Mouse (Mus musculus) lung, embryonic 16.5 days (tissue): Measurements from ENCODE around the gene Myoz2. TPM values are rescaled to one million over a fixed set of nuclear protein-coding genes. Genes with fewer than 3 reads are reported as not detected.

Experiments used
- ATAC-seq: fragments of 200-750 bp; cut with Nextera tagmentation; 2 replicates; pipeline ENCODE4 v1.8.0; 2017; ENCODE audit warnings: low read depth, mild to moderate bottlenecking, moderate library complexity
- H3K27ac ChIP-seq: fragments of 300-500 bp; sonication (generic); 2 replicates; pipeline ENCODE4 v1.5.1; 2014; ENCODE audit warnings: mild to moderate bottlenecking, control low read depth, low read length
- H3K27me3 ChIP-seq: fragments of 300-500 bp; sonication (generic); 2 replicates; pipeline ENCODE4 v1.6.1; 2014; ENCODE audit warnings: low read depth, low read length, mixed read lengths; ENCODE audit not compliant: control insufficient read depth, insufficient read depth
- H3K36me3 ChIP-seq: fragments of 300-500 bp; sonication (generic); 2 replicates; pipeline ENCODE4 v1.6.1; 2014; ENCODE audit warnings: low read length; ENCODE audit not compliant: control insufficient read depth, insufficient read depth
- H3K4me1 ChIP-seq: fragments of 300-500 bp; sonication (generic); replicated peaks from 2 replicates; pipeline ENCODE4 v1.6.1; 2014; ENCODE audit warnings: low read length, mixed read lengths; ENCODE audit not compliant: control insufficient read depth, insufficient read depth
- H3K4me2 ChIP-seq: fragments of 300-500 bp; sonication (generic); 2 replicates; pipeline ENCODE4 v1.6.1; 2014; ENCODE audit warnings: low read depth, low read length, control low read depth
- H3K4me3 ChIP-seq: fragments of 300-500 bp; sonication (generic); 2 replicates; pipeline ENCODE4 v1.5.1; 2014; ENCODE audit warnings: mild to moderate bottlenecking, low read length, control low read depth
- H3K9ac ChIP-seq: fragments of 300-500 bp; sonication (generic); 2 replicates; pipeline ENCODE4 v1.6.1; 2014; ENCODE audit warnings: low read length, control low read depth
- H3K9me3 ChIP-seq: fragments of 300-500 bp; sonication (generic); 2 replicates; pipeline ENCODE4 v1.6.1; 2016; ENCODE audit warnings: low read length; ENCODE audit not compliant: control insufficient read depth
- WGBS: fragments of 180-500 bp; shearing (Covaris S2); extraction: QIAGEN DNeasy Blood & Tissue Kit; methylation state at CpG from one replicate; pipeline ENCODE4 v1.1.7; 2014; 5-methylcytosine and 5-hydroxymethylcytosine counted together
- microRNA-seq: library from miRNA; unstranded; fragments of <30 nt; microRNA quantifications from one replicate; pipeline ENCODE4, GENCODE M21; 2016
- polyA plus RNA-seq: library from polyadenylated mRNA; unstranded; fragments of >200 nt; fragmentation: Nextera tagmentation; extraction: Ambion mirVana; gene quantifications from 2 replicates; pipeline ENCODE4 v1.2.1, GENCODE M21; 2015

The Myoz2 gene
- polyA plus RNA-seq, 1 experiment from 2014 or later: 6.6 TPM

- peaks cover 6% of the 10 kb centered on the region; the same call in 1 of the 2 replicates for H3K36me3 ChIP-seq
- H3K4me3 ChIP-seq: no peak overlapping the region
- no peak for ATAC-seq
- no peaks in the 10 kb centered on the region for H3K4me1 ChIP-seq
- no peaks in the 10 kb centered on the region for H3K9me3 ChIP-seq
- H3K27ac ChIP-seq: no peak overlapping the region
- no peaks in the 10 kb centered on the region for H3K27me3 ChIP-seq
- 68% methylated on average over 3 of the region's 3 CpGs for WGBS
- no peak overlapping the region for H3K4me2 ChIP-seq
- no peak overlapping the region for H3K9ac ChIP-seq
These were observed 62.5 kb downstream of the Myoz2 start for GRCm38 (mm10) chr3:122972126-122972822.

- 86% methylated on average over 9 of the region's 9 CpGs for WGBS
- H3K27ac ChIP-seq: no peak overlapping the region
- H3K4me2 ChIP-seq: no peak overlapping the region
- H3K27me3 ChIP-seq: no peaks in the 10 kb centered on the region
- H3K9ac ChIP-seq: no peak overlapping the region
- H3K4me1 ChIP-seq: no peaks in the 10 kb centered on the region
- ATAC-seq: no peak
- H3K9me3 ChIP-seq: no peaks in the 10 kb centered on the region
- peaks cover 6% of the 10 kb centered on the region; the same call in 1 of the 2 replicates for H3K36me3 ChIP-seq
- H3K4me3 ChIP-seq: no peak overlapping the region
These were observed 66.4 kb downstream of the Myoz2 start for GRCm38 (mm10) chr3:122968391-122968790.

- Histone ChIP-seq H3K27ac (no peak overlapping the region), H3K4me3 (no peak overlapping the region), H3K4me1 (no peaks in the 10 kb centered on the region), H3K9me3 (no peaks in the 10 kb centered on the region), H3K4me2 (no peak overlapping the region), H3K27me3 (no peaks in the 10 kb centered on the region), H3K36me3 (peaks cover 6% of the 10 kb centered on the region; the same call in 1 of the 2 replicates), H3K9ac (no peak overlapping the region)
- 65% methylated on average over 5 of the region's 5 CpGs for WGBS
- ATAC-seq: no peak
These were observed 70.5 kb downstream of the Myoz2 start for GRCm38 (mm10) chr3:122964301-122964700.

Small RNA genes lying within 50 kb of the gene (microRNA-seq; reads per million reads assigned to microRNA genes)
- not detected for gene Gm22066

Other genes with a start within 250 kb of the Myoz2 start
- gene Fabp2, start 139.9 kb downstream of the Myoz2 start, polyA plus RNA-seq: 0.21 and 0.97 TPM in 2 replicates
- gene Gm10959, start 115.7 kb downstream of the Myoz2 start, polyA plus RNA-seq: not detected in 2 replicates
- 113 and 118 TPM in 2 replicates for gene 1810037I17Rik, start 110.8 kb downstream of the Myoz2 start, polyA plus RNA-seq
- gene Usp53, start 50.5 kb downstream of the Myoz2 start, polyA plus RNA-seq: 6.2 and 7.0 TPM in 2 replicates
- 9.1 and 12.1 TPM in 2 replicates for gene Synpo2, start 201.1 kb upstream of the Myoz2 start, polyA plus RNA-seq
- 66.1 and 73.7 TPM in 2 replicates for gene Sec24d, start 232.4 kb upstream of the Myoz2 start, polyA plus RNA-seq